Mouse (Mus musculus) bone marrow, adult 2 months (tissue): ENCODE results near the gene Atp6v1fnb. TPM values are rescaled to one million over a fixed set of nuclear protein-coding genes. Genes with fewer than 3 reads are reported as not detected.

Experiments
- H3K27ac ChIP-seq: fragments of 200-500 bp; 2 replicates; pipeline ENCODE4 v1.5.1; 2012; ENCODE audit warnings: low read depth, mild to moderate bottlenecking, control low read depth, inconsistent platforms, low read length; ENCODE audit not compliant: control insufficient read depth, poor library complexity, insufficient read depth
- H3K4me1 ChIP-seq: fragments of 200-500 bp; 2 replicates; pipeline ENCODE4 v1.6.1; 2011; ENCODE audit warnings: low read length; ENCODE audit not compliant: control insufficient read depth, insufficient read depth
- H3K4me3 ChIP-seq: fragments of 200-500 bp; replicated peaks from 2 replicates; pipeline ENCODE3; 2011; ENCODE audit warnings: mild to moderate bottlenecking, low read depth, low read length, control low read depth; ENCODE audit not compliant: control insufficient read depth
- CTCF ChIP-seq: fragments of 200-500 bp; IDR thresholded peaks from 2 replicates; pipeline ENCODE4 v1.5.1; 2011; ENCODE audit warnings: low read length, control low read depth; ENCODE audit not compliant: control insufficient read depth, insufficient read depth
- POLR2A ChIP-seq: fragments of 200-500 bp; IDR thresholded peaks from 2 replicates; pipeline ENCODE4 v1.6.1; 2011; ENCODE audit warnings: low read depth, mild to moderate bottlenecking, control low read depth, low read length, borderline replicate concordance; ENCODE audit not compliant: control insufficient read depth
- WGBS: fragments of 180-500 bp; shearing (Covaris S2); methylation state at CpG from one replicate; pipeline ENCODE4 v1.1.7; 2018; 5-methylcytosine and 5-hydroxymethylcytosine counted together
- polyA plus RNA-seq: library from polyadenylated mRNA; stranded (reverse); fragments of >200 nt; gene quantifications from 2 replicates; pipeline ENCODE4 v1.2.4, GENCODE M21; 2011; ENCODE audit warnings: low replicate concordance; ENCODE audit not compliant: missing spikeins, insufficient read depth, insufficient read length

The Atp6v1fnb gene
- polyA plus RNA-seq, 1 experiment = not detected

DNA sequence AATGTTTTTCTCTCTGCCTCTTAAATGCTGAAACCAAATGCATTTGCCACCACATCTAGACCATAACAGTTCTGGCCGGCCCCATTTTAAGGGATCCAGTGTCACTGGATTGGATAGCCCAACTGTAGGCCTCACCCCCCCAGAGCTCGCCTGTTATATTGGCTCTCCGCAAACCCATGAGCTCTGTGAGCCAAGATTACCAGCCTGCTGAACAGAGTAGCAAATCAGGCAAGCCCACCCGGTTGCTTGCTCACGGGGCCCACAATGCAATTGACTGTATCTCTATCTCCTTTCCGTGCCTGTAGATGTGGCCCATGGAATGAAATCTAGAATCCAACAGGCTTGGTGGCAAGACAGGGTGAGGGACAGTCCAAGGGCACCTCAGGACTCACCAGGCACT, 29.6 kb downstream of the Atp6v1fnb start:
- no peaks in the 10 kb centered on the region for H3K4me1 ChIP-seq
- H3K4me3 ChIP-seq = no peak overlapping the region
- WGBS = 71% methylated on average over 6 of the region's 6 CpGs
- TF ChIP-seq POLR2A = no peak
- no peak for TF ChIP-seq CTCF
- H3K27ac ChIP-seq = no peak overlapping the region

DNA sequence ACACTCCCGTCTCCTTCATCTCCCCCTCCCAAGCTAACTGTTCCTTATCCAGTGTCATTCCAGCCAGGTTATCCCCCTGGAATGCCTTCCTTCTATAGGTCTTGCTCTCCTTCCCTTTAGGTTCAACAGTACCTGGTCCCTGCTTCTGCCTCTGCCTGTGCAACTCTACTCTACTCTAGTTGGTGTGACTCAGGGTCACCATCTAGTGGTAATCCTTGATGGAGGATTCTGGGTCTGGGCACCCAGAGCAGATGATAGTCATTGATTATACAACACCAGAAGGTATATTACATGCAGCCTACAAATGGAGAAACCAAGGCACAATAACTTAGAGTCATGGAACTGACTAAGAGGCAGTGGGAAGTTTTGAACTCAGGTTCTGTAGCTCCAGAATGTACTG, 30.4 kb downstream of the Atp6v1fnb start:
- no peak for TF ChIP-seq CTCF
- TF ChIP-seq POLR2A = no peak
- 82% methylated on average over 1 of the region's 1 CpGs for WGBS
- Histone ChIP-seq H3K27ac (no peak overlapping the region), H3K4me3 (no peak overlapping the region), H3K4me1 (no peaks in the 10 kb centered on the region)

DNA sequence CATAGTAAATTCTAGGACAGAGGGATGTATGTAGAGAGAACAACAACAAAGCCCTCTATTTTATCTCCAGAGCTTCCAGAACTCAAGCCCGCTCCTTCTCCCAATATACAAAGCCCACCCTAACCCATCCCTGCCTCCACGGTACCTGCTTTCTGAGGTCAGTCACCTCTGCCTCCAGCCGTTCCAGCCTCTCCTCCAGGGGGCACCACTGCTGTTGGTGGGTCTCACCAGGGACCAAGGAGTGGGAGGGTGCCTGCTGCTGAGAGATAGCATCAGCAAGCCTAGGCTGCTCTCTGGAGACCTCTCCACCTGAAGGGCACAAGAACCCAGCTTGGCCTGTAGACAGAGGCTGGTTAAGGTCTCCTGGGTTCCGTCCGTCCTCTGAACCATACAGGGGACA, 34.3 kb downstream of the Atp6v1fnb start:
- H3K27ac ChIP-seq = no peak overlapping the region
- WGBS = 77% methylated on average over 5 of the region's 5 CpGs

GRCm38 (mm10) chr6:29506834-29507233, 35.6 kb downstream of the Atp6v1fnb start:
- TF ChIP-seq POLR2A (no peak), CTCF (no peak)
- Histone ChIP-seq H3K27ac (no peak overlapping the region), H3K4me3 (no peak overlapping the region), H3K4me1 (no peaks in the 10 kb centered on the region)
- WGBS = 49% methylated on average over 8 of the region's 8 CpGs

More for the DNA sequence above, 34.3 kb downstream of the Atp6v1fnb start:
- Histone ChIP-seq H3K4me3 (no peak overlapping the region), H3K4me1 (no peaks in the 10 kb centered on the region)
- TF ChIP-seq POLR2A (no peak), CTCF (peak; percentile 26; the same call in 1 of the 2 replicates)

DNA sequence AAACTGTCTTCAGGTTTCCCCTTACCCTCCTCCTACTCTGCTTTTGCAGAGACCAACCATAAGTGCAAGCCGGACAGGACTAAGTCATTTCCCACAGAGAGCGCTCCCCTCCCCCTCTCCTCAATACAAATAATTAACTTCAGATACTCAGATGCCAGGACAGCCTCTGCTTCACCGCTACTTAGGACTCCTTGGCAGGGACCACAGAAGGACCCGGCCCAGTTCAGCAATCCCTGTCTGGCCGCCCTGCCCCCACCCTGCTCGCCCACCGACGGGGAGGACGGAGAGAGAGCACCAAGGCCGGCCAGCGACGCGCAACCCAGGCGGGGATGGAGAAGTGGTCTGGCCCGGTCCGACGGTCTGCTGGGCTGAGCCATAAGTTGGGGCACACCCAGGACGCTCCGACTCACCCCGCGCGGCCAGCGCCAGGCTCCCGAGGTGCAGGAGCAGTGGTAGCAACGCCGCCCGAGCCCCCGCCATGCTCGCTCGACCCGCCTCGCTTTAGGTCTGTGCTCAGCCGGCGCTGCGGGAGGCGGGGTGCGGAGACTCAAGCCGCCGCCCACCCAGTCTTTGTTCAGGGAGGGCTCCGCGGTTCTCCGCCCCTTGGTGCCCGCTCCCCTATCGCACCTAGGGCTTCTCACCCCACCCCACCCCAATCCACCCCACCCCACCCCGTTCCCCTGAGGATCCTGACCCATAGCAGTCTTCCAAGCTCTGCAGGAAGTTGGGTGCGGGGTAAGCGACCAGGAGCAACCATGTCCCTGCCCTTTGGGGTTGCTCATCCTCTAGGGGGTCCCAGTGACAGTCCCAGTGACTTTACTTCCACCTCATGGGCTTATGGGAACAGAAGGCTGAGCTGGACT, 36.4 kb downstream of the Atp6v1fnb start, which contains the start of gene Kcp:
TSS of gene Kcp (minus strand) at position 506 of the 863 bp plus-strand sequence.
- H3K4me1 ChIP-seq = no peaks in the 10 kb centered on the region
- H3K4me3 ChIP-seq = no peak within 1 kb of the TSS
- TF ChIP-seq CTCF (no peak), POLR2A (no peak)
- no peak within 1 kb of the TSS for H3K27ac ChIP-seq
- WGBS = 4% methylated on average over 45 of the region's 47 CpGs

- no peak for TF ChIP-seq POLR2A
- no peak for TF ChIP-seq CTCF
- Histone ChIP-seq H3K4me3 (no peak overlapping the region), H3K27ac (no peak overlapping the region), H3K4me1 (no peaks in the 10 kb centered on the region)
- WGBS = 79% methylated on average over 2 of the region's 2 CpGs
These were observed 37.8 kb downstream of the Atp6v1fnb start for GRCm38 (mm10) chr6:29509086-29509485.

GRCm38 (mm10) chr6:29513284-29513683, 42.0 kb downstream of the Atp6v1fnb start:
- Histone ChIP-seq H3K4me3 (no peak overlapping the region), H3K27ac (no peak overlapping the region), H3K4me1 (no peaks in the 10 kb centered on the region)
- WGBS = 2% methylated on average over 11 of the region's 11 CpGs
- TF ChIP-seq POLR2A (no peak), CTCF (no peak)

- Histone ChIP-seq H3K4me3 (no peak overlapping the region), H3K4me1 (no peaks in the 10 kb centered on the region), H3K27ac (no peak overlapping the region)
- WGBS = under 1% methylated on average over 5 of the region's 5 CpGs
- TF ChIP-seq POLR2A = no peak
- peak; percentile 97 for TF ChIP-seq CTCF
These were observed 45.9 kb downstream of the Atp6v1fnb start for GRCm38 (mm10) chr6:29517139-29517538.
